Comparison of ENCODE assay signal across 16 mouse cellular contexts in the genomic region with DNA sequence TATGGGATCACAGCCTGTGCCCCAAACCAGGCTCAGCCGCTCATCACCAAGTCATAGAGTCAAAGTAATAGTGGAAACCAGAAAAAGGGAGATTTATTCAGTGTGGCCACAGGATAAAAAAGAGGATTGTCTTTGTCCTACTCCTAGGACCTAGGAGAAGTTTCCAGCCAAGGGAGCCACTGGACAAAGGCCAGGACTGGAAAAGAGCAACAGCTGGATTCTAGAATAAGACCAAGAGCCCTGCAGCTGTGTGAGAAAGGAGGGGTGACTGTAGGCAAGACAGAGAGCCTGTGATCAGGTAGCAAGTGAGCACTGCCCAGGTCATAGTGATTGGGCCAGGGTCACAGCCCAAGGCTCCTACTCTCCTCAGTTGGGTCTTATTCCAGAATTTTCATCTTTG. TPM values are rescaled to one million over a fixed set of nuclear protein-coding genes. Genes with fewer than 3 reads are reported as not detected.
DNase-seq lines count a peak whose midpoint lies in the region; ATAC-seq and TF ChIP-seq lines count a peak whose summit lies in the region.
"Had no signal": no experiment of that assay in that cellular context is flagged by ENCODE, and none has a peak within 500 bp of the region (broad histone marks: within the 10 kb centered on the region; RNA-seq: fewer than 3 reads in every experiment).

No protein-coding gene starts in this region.

- H3K4me3 ChIP-seq in heart, embryonic 10.5 days, result no peak overlapping the region
- no peak overlapping the region for H3K4me3 ChIP-seq in lung, embryonic 15.5 days
- no peak overlapping the region for H3K4me3 ChIP-seq in intestine, embryonic 15.5 days (replicated peaks)
- no peak overlapping the region for H3K4me3 ChIP-seq in stomach, postnatal 0 days (ENCODE audit: low read depth, low read length)
- no peak overlapping the region for H3K4me3 ChIP-seq in liver, embryonic 11.5 days (ENCODE audit: low read depth, low read length)
- H3K4me3 ChIP-seq: forebrain, embryonic 15.5 days; hindbrain, embryonic 13.5 days; megakaryocyte, embryonic 14.5 days had no signal

- peaks cover 13% of the 10 kb centered on the region for H3K4me1 ChIP-seq in heart, embryonic 10.5 days
- H3K4me1 ChIP-seq in lung, embryonic 15.5 days, result peaks cover 54% of the 10 kb centered on the region
- peaks cover 19% of the 10 kb centered on the region for H3K4me1 ChIP-seq in intestine, embryonic 15.5 days (replicated peaks)
- peaks cover 5% of the 10 kb centered on the region; the same call in 1 of the 2 replicates for H3K4me1 ChIP-seq in stomach, postnatal 0 days (replicated peaks; ENCODE audit: control insufficient read depth, insufficient read depth)
- no peaks in the 10 kb centered on the region for H3K4me1 ChIP-seq in liver, embryonic 11.5 days (replicated peaks; ENCODE audit: control insufficient read depth, insufficient read depth, low read length)
- H3K4me1 ChIP-seq: forebrain, embryonic 15.5 days had no signal

- TF ChIP-seq EP300 in stomach, postnatal 0 days (optimal IDR thresholded peaks at IDR 0.05), result no peak

- H3K9me3 ChIP-seq in heart, embryonic 10.5 days, result no peaks in the 10 kb centered on the region
- no peaks in the 10 kb centered on the region for H3K9me3 ChIP-seq in lung, embryonic 15.5 days
- H3K9me3 ChIP-seq in intestine, embryonic 15.5 days, result no peaks in the 10 kb centered on the region
- no peaks in the 10 kb centered on the region for H3K9me3 ChIP-seq in stomach, postnatal 0 days (ENCODE audit: control insufficient read depth, low read length)
- no peaks in the 10 kb centered on the region for H3K9me3 ChIP-seq in liver, embryonic 11.5 days (ENCODE audit: control insufficient read depth, low read length)
- H3K9me3 ChIP-seq: forebrain, embryonic 15.5 days; hindbrain, embryonic 13.5 days; megakaryocyte, embryonic 14.5 days had no signal

- 0 out of 2 replicates have a peak, but pooled peaks cover 11% of the 10 kb centered on the region for H3K27me3 ChIP-seq in heart, embryonic 10.5 days (ENCODE audit: insufficient read depth, poor library complexity, severe bottlenecking)
- no peaks in the 10 kb centered on the region for H3K27me3 ChIP-seq in lung, embryonic 15.5 days
- H3K27me3 ChIP-seq in intestine, embryonic 15.5 days (replicated peaks), result no peaks in the 10 kb centered on the region
- no peaks in the 10 kb centered on the region for H3K27me3 ChIP-seq in stomach, postnatal 0 days (ENCODE audit: control insufficient read depth, insufficient read depth, low read length)
- no peaks in the 10 kb centered on the region for H3K27me3 ChIP-seq in liver, embryonic 11.5 days (replicated peaks; ENCODE audit: control insufficient read depth, insufficient read depth, low read length)
- H3K27me3 ChIP-seq: forebrain, embryonic 15.5 days; hindbrain, embryonic 13.5 days had no signal

- H3K27ac ChIP-seq in heart, embryonic 10.5 days, result no peak overlapping the region
- peak overlapping the region; percentile 65 for H3K27ac ChIP-seq in lung, embryonic 15.5 days
- H3K27ac ChIP-seq in intestine, embryonic 15.5 days, result peak overlapping the region; percentile 64
- peak overlapping the region; percentile 65 for H3K27ac ChIP-seq in stomach, postnatal 0 days (replicated peaks)
- H3K27ac ChIP-seq in liver, embryonic 11.5 days (ENCODE audit: low read depth, low read length), result no peak overlapping the region
- H3K27ac ChIP-seq: forebrain, embryonic 15.5 days; hindbrain, embryonic 13.5 days had no signal

- DNase-seq in heart, adult 11 months, result peak; percentile 98
- DNase-seq in heart, embryonic 10.5 days (ENCODE audit: low spot score), result no peak
- no peak for DNase-seq in lung, adult 18-20 months
- DNase-seq in stomach, postnatal 0 days (ENCODE audit: low spot score), result no peak
- DNase-seq in layer of hippocampus, adult 8-10 months (ENCODE audit: low spot score in 2 of 2), result no peak
- no peak for DNase-seq in liver, embryonic 11.5 days (ENCODE audit: low spot score)
- DNase-seq: cerebellum, adult 11-12 months; liver; right cerebral cortex, postnatal 25 days; thymus, adult 2 months had no signal

- TF ChIP-seq CTCF in stomach, postnatal 0 days (IDR thresholded peaks at IDR 0.05; ENCODE audit: low read depth), result no peak

- no peak overlapping the region for H3K9ac ChIP-seq in lung, embryonic 15.5 days
- H3K9ac ChIP-seq in intestine, embryonic 15.5 days, result no peak overlapping the region
- no peak overlapping the region for H3K9ac ChIP-seq in stomach, postnatal 0 days (ENCODE audit: low read length)
- H3K9ac ChIP-seq in liver, embryonic 11.5 days (ENCODE audit: low read depth, low read length), result no peak overlapping the region
- H3K9ac ChIP-seq: forebrain, embryonic 15.5 days; hindbrain, embryonic 13.5 days had no signal

- peak; percentile 31; the same call in 1 of the 2 replicates for ATAC-seq in lung, embryonic 15.5 days (ENCODE audit: borderline replicate concordance, extremely low read depth, low FRiP score, low TSS enrichment)
- ATAC-seq in intestine, embryonic 15.5 days, result no peak
- no peak for ATAC-seq in stomach, postnatal 0 days (ENCODE audit: low FRiP score, low TSS enrichment)
- ATAC-seq in liver, embryonic 11.5 days (replicated peaks; ENCODE audit: low FRiP score), result no peak
- ATAC-seq: forebrain, embryonic 15.5 days had no signal

- WGBS in heart, embryonic 10.5 days, result 84% methylated on average over 1 of the region's 1 CpGs
- WGBS in lung, embryonic 15.5 days, result 68% methylated on average over 1 of the region's 1 CpGs
- WGBS in intestine, embryonic 15.5 days, result 68% methylated on average over 1 of the region's 1 CpGs
- whole genome bisulfite sequencing in stomach, postnatal 0 days, result 83% methylated on average over 1 of the region's 1 CpGs
- 96% methylated on average over 1 of the region's 1 CpGs for WGBS in liver, embryonic 11.5 days

- no peak overlapping the region for H3K4me2 ChIP-seq in lung, embryonic 15.5 days
- no peak overlapping the region for H3K4me2 ChIP-seq in intestine, embryonic 15.5 days (replicated peaks)
- H3K4me2 ChIP-seq in stomach, postnatal 0 days (replicated peaks; ENCODE audit: low read depth), result no peak overlapping the region
- no peak overlapping the region for H3K4me2 ChIP-seq in liver, embryonic 11.5 days
- H3K4me2 ChIP-seq: forebrain, embryonic 15.5 days; hindbrain, embryonic 13.5 days had no signal

- no peaks in the 10 kb centered on the region for H3K36me3 ChIP-seq in heart, embryonic 10.5 days
- H3K36me3 ChIP-seq in lung, embryonic 15.5 days, result no peaks in the 10 kb centered on the region
- no peaks in the 10 kb centered on the region for H3K36me3 ChIP-seq in intestine, embryonic 15.5 days
- H3K36me3 ChIP-seq in stomach, postnatal 0 days (ENCODE audit: control insufficient read depth, insufficient read depth, low read length), result no peaks in the 10 kb centered on the region
- no peaks in the 10 kb centered on the region; the same call in 1 of the 2 replicates for H3K36me3 ChIP-seq in liver, embryonic 11.5 days (ENCODE audit: control insufficient read depth, insufficient read depth, low read length)
- H3K36me3 ChIP-seq: forebrain, embryonic 15.5 days; hindbrain, embryonic 13.5 days had no signal

RNA-seq across cellular contexts. Expression of gene Htra3, which starts 32.7 kb away (rescaled TPM):
- polyA plus RNA-seq in heart, embryonic 10.5 days (2016; fragmentation: Nextera tagmentation; extraction: Ambion mirVana), result 4.6 and 7.2 TPM in 2 replicates
- 26.0 and 29.2 TPM in 2 replicates for polyA plus RNA-seq in lung, embryonic 15.5 days (2015; fragmentation: Nextera tagmentation; extraction: Ambion mirVana)
- polyA plus RNA-seq in intestine, embryonic 15.5 days (2015; fragmentation: Nextera tagmentation; extraction: Ambion mirVana), result 47.2 and 48.2 TPM in 2 replicates
- polyA plus RNA-seq in stomach, postnatal 0 days (2015; fragmentation: Nextera tagmentation; extraction: Ambion mirVana), result 39.4 and 47.5 TPM in 2 replicates
- total RNA-seq in layer of hippocampus, adult 8-10 months (2022), result 10 to 100 TPM in 1 of 4 experiments, 1 to 10 TPM in 3; 4.8 to 11.1 (median 8.9) TPM
- polyA plus RNA-seq in liver, embryonic 11.5 days (2014; fragmentation: Nextera tagmentation; extraction: Ambion mirVana), result 1.7 and 2.3 TPM in 2 replicates
- total RNA-seq: monocyte, adult 5-6 weeks had no signal

Comparison
In these comparisons a context has a peak if more than half of its experiments do, and no peak if none do; other contexts are left out.
1. H3K27ac ChIP-seq: peak in lung, embryonic 15.5 days (single experiment), intestine, embryonic 15.5 days (single experiment) and stomach, postnatal 0 days (single experiment); none in heart, embryonic 10.5 days (single experiment) and liver, embryonic 11.5 days (single experiment).